Comparison of ENCODE assay signal across 7 mouse cellular contexts in genomic region chr5:21658623-21659395, GRCm38 (mm10). TPM values are rescaled to one million over a fixed set of nuclear protein-coding genes. Genes with fewer than 3 reads are reported as not detected.
DNase-seq lines count a peak whose midpoint lies in the region; ATAC-seq and TF ChIP-seq lines count a peak whose summit lies in the region.

No protein-coding gene starts in this region.

- H3K4me1 ChIP-seq in embryonic facial prominence, embryonic 10.5 days, result no peaks in the 10 kb centered on the region
- H3K4me1 ChIP-seq in heart, adult 2 months (ENCODE audit: control insufficient read depth, insufficient read depth, low read length), result peaks cover 3% of the 10 kb centered on the region; the same call in 1 of the 2 replicates
- H3K4me1 ChIP-seq in kidney, adult 2 months (ENCODE audit: control insufficient read depth, insufficient read depth, low read length), result peaks cover 10% of the 10 kb centered on the region
- no peaks in the 10 kb centered on the region for H3K4me1 ChIP-seq in limb, embryonic 12.5 days (replicated peaks)
- H3K4me1 ChIP-seq in midbrain, embryonic 16.5 days (ENCODE audit: control insufficient read depth, insufficient read depth, low read length), result no peaks in the 10 kb centered on the region; the same call in 1 of the 2 replicates
- H3K4me1 ChIP-seq in spleen, adult 2 months (ENCODE audit: control insufficient read depth, insufficient read depth, insufficient read length), result peaks cover 4% of the 10 kb centered on the region; the same call in 1 of the 2 replicates

- ATAC-seq in limb, embryonic 12.5 days (ENCODE audit: insufficient number of reproducible peaks, insufficient read depth, low FRiP score, low TSS enrichment, low read depth), result 0 out of 2 replicates have a peak, but pooled peaks have one; percentile 3
- ATAC-seq in midbrain, embryonic 16.5 days, result peak; percentile 64; the same call in 1 of the 2 replicates

- no peaks in the 10 kb centered on the region for H3K27me3 ChIP-seq in embryonic facial prominence, embryonic 10.5 days (replicated peaks; ENCODE audit: low read depth, poor library complexity, severe bottlenecking)
- H3K27me3 ChIP-seq in heart, adult 2 months (ENCODE audit: control insufficient read depth, insufficient read depth, low read length), result no peaks in the 10 kb centered on the region
- no peaks in the 10 kb centered on the region for H3K27me3 ChIP-seq in kidney, adult 2 months (replicated peaks; ENCODE audit: control insufficient read depth, insufficient read depth, low read length)
- H3K27me3 ChIP-seq in limb, embryonic 12.5 days, result no peaks in the 10 kb centered on the region
- H3K27me3 ChIP-seq in midbrain, embryonic 16.5 days (ENCODE audit: control insufficient read depth, insufficient read depth, low read depth, low read length), result no peaks in the 10 kb centered on the region
- H3K27me3 ChIP-seq in spleen, adult 2 months (ENCODE audit: control insufficient read depth, insufficient read depth, low read length), result no peaks in the 10 kb centered on the region

- peaks cover 91% of the 10 kb centered on the region for H3K36me3 ChIP-seq in embryonic facial prominence, embryonic 10.5 days (replicated peaks)
- no peaks in the 10 kb centered on the region for H3K36me3 ChIP-seq in heart, adult 2 months (ENCODE audit: control insufficient read depth, insufficient read depth, low read length)
- H3K36me3 ChIP-seq in kidney, adult 2 months (ENCODE audit: control insufficient read depth, insufficient read depth, low read length), result no peaks in the 10 kb centered on the region; the same call in 1 of the 2 replicates
- H3K36me3 ChIP-seq in limb, embryonic 12.5 days, result peaks cover 73% of the 10 kb centered on the region
- peaks cover 27% of the 10 kb centered on the region for H3K36me3 ChIP-seq in midbrain, embryonic 16.5 days (ENCODE audit: control insufficient read depth, insufficient read depth, low read length)
- peaks cover 17% of the 10 kb centered on the region for H3K36me3 ChIP-seq in spleen, adult 2 months (ENCODE audit: control insufficient read depth, insufficient read depth, low read length)

- DNase-seq in adrenal gland, adult 8-10 months, result peak; percentile 76
- peak; percentile 72 for DNase-seq in embryonic facial prominence, embryonic 10.5 days (ENCODE audit: low spot score)
- DNase-seq in heart, adult 2 months, result peak; percentile 70 to 83
- DNase-seq in kidney, adult 2 months, result peak; percentile 86
- peak; percentile 30 to 73 for DNase-seq in spleen, adult 2 months (ENCODE audit: low read depth in 1 of 2, low spot score in 2 of 2)

- WGBS in embryonic facial prominence, embryonic 10.5 days, result 62% methylated on average over 11 of the region's 11 CpGs
- WGBS in heart, adult 2 months, result 49% methylated on average over 11 of the region's 11 CpGs
- WGBS in kidney, adult 2 months, result 38% methylated on average over 11 of the region's 11 CpGs
- WGBS in limb, embryonic 12.5 days, result 46% methylated on average over 11 of the region's 11 CpGs
- 50% methylated on average over 11 of the region's 11 CpGs for WGBS in midbrain, embryonic 16.5 days
- 58% methylated on average over 11 of the region's 11 CpGs for WGBS in spleen, adult 2 months

- no peak overlapping the region for H3K9ac ChIP-seq in heart, adult 2 months (ENCODE audit: low read depth, low read length)
- no peak overlapping the region for H3K9ac ChIP-seq in limb, embryonic 12.5 days (replicated peaks)
- H3K9ac ChIP-seq in midbrain, embryonic 16.5 days (ENCODE audit: low read depth, low read length), result no peak overlapping the region

- peak; percentile 90 for TF ChIP-seq CTCF in heart, adult 2 months (IDR thresholded peaks at IDR 0.05)
- peak; percentile 88 for TF ChIP-seq CTCF in kidney, adult 2 months (conservative IDR thresholded peaks at IDR 0.05; ENCODE audit: insufficient read depth, insufficient read length, low read depth, low read length)
- peak; percentile 73; the same call in 1 of the 2 replicates for TF ChIP-seq CTCF in spleen, adult 2 months (IDR thresholded peaks at IDR 0.05; ENCODE audit: extremely low read depth, insufficient read depth, insufficient read length, insufficient replicate concordance)

- H3K9me3 ChIP-seq in embryonic facial prominence, embryonic 10.5 days, result no peaks in the 10 kb centered on the region
- no peaks in the 10 kb centered on the region for H3K9me3 ChIP-seq in limb, embryonic 12.5 days
- no peaks in the 10 kb centered on the region for H3K9me3 ChIP-seq in midbrain, embryonic 16.5 days (replicated peaks; ENCODE audit: control insufficient read depth, low read length, poor library complexity, severe bottlenecking)

- TF ChIP-seq EP300 in heart, adult 2 months (IDR thresholded peaks at IDR 0.05; ENCODE audit: insufficient read depth, low read depth, low read length), result 0 out of 2 replicates have a peak, but pooled peaks have one; percentile 11

- H3K4me3 ChIP-seq in embryonic facial prominence, embryonic 10.5 days, result no peak overlapping the region
- no peak overlapping the region for H3K4me3 ChIP-seq in heart, adult 2 months
- no peak overlapping the region for H3K4me3 ChIP-seq in kidney, adult 2 months (ENCODE audit: insufficient read depth, low read depth, low read length)
- H3K4me3 ChIP-seq in limb, embryonic 12.5 days (replicated peaks), result no peak overlapping the region
- no peak overlapping the region for H3K4me3 ChIP-seq in midbrain, embryonic 16.5 days (ENCODE audit: low read depth, low read length)
- H3K4me3 ChIP-seq in spleen, adult 2 months (ENCODE audit: extremely low read depth, insufficient read depth, insufficient read length), result no peak overlapping the region

- no peaks in the 10 kb centered on the region for H3K79me2 ChIP-seq in heart, adult 2 months (replicated peaks; ENCODE audit: control insufficient read depth, insufficient read depth, low read length)

- H3K4me2 ChIP-seq in limb, embryonic 12.5 days, result no peak overlapping the region
- no peak overlapping the region for H3K4me2 ChIP-seq in midbrain, embryonic 16.5 days (ENCODE audit: low read length)

- TF ChIP-seq POLR2A in heart, adult 2 months (IDR thresholded peaks at IDR 0.05; ENCODE audit: insufficient read depth, low read depth, low read length), result no peak
- TF ChIP-seq POLR2A in kidney, adult 2 months (IDR thresholded peaks at IDR 0.05; ENCODE audit: low read depth, low read length), result no peak
- TF ChIP-seq POLR2A in spleen, adult 2 months (IDR thresholded peaks at IDR 0.05; ENCODE audit: low read depth, low read length), result no peak

- intact Hi-C loops in heart, adult 2 months (cut with DNase I), result loop anchor here (1.0 kb wide), 1 partner anchor 76 kb away; no protein-coding TSS in a partner anchor

- no peak overlapping the region for H3K27ac ChIP-seq in embryonic facial prominence, embryonic 10.5 days (replicated peaks)
- no peak overlapping the region for H3K27ac ChIP-seq in heart, adult 2 months
- H3K27ac ChIP-seq in kidney, adult 2 months (ENCODE audit: insufficient read depth, low read depth, low read length), result no peak overlapping the region
- H3K27ac ChIP-seq in limb, embryonic 12.5 days, result no peak overlapping the region
- H3K27ac ChIP-seq in midbrain, embryonic 16.5 days (ENCODE audit: low read length), result no peak overlapping the region
- no peak overlapping the region for H3K27ac ChIP-seq in spleen, adult 2 months (ENCODE audit: insufficient read depth, low read length)

RNA-seq across cellular contexts. Expression of gene Armc10, which starts 13.2 kb away (rescaled TPM):
- 10 to 100 TPM; 21.3 to 23.2 (median 21.4) TPM for total RNA-seq in adrenal gland, adult 8-10 months (2022)
- polyA plus RNA-seq in embryonic facial prominence, embryonic 10.5 days (2016; fragmentation: Nextera tagmentation; extraction: Ambion mirVana), result 63.1 and 63.4 TPM in 2 replicates
- 1 to 10 TPM; 8.0 to 9.4 TPM for total RNA-seq in heart, adult 2 months (2021)
- polyA plus RNA-seq in heart, adult 2 months (2012; rRNA removed), result 10.8 and 12.2 TPM in 2 replicates
- polyA plus RNA-seq in kidney, adult 2 months (2012; rRNA removed), result 22.6 and 24.0 TPM in 2 replicates
- 60.9 and 62.0 TPM in 2 replicates for polyA plus RNA-seq in limb, embryonic 12.5 days (2016; fragmentation: Nextera tagmentation; extraction: Ambion mirVana)
- polyA plus RNA-seq in midbrain, embryonic 16.5 days (2015; fragmentation: Nextera tagmentation; extraction: Ambion mirVana), result 58.3 and 66.1 TPM in 2 replicates
- 49.1 and 49.6 TPM in 2 replicates for polyA plus RNA-seq in spleen, adult 2 months (2012; rRNA removed)

RNA-seq across cellular contexts. Expression of gene Fbxl13, which starts 13.4 kb away (rescaled TPM):
- under 1 TPM in 3 of 4 experiments, not detected in 1; 0.19 to 0.52 (median 0.21) TPM for total RNA-seq in adrenal gland, adult 8-10 months (2022)
- polyA plus RNA-seq in embryonic facial prominence, embryonic 10.5 days (2016; fragmentation: Nextera tagmentation; extraction: Ambion mirVana), result 0.09 and 0.28 TPM in 2 replicates
- not detected for total RNA-seq in heart, adult 2 months (2021)
- 0.35 and 0.47 TPM in 2 replicates for polyA plus RNA-seq in heart, adult 2 months (2012; rRNA removed)
- 0.05 and 0.08 TPM in 2 replicates for polyA plus RNA-seq in kidney, adult 2 months (2012; rRNA removed)
- polyA plus RNA-seq in limb, embryonic 12.5 days (2016; fragmentation: Nextera tagmentation; extraction: Ambion mirVana), result 0.13 and 0.26 TPM in 2 replicates
- polyA plus RNA-seq in midbrain, embryonic 16.5 days (2015; fragmentation: Nextera tagmentation; extraction: Ambion mirVana), result 0.25 and 0.45 TPM in 2 replicates
- polyA plus RNA-seq in spleen, adult 2 months (2012; rRNA removed), result 0.07 TPM in 1 of 2 replicates, not detected in the other

RNA-seq across cellular contexts. Expression of gene Napepld, which starts 42.4 kb away (rescaled TPM):
- total RNA-seq in adrenal gland, adult 8-10 months (2022), result 10 to 100 TPM; 43.1 to 64.5 (median 46.1) TPM
- polyA plus RNA-seq in embryonic facial prominence, embryonic 10.5 days (2016; fragmentation: Nextera tagmentation; extraction: Ambion mirVana), result 4.8 and 5.0 TPM in 2 replicates
- 1 to 10 TPM; 5.4 to 5.9 TPM for total RNA-seq in heart, adult 2 months (2021)
- 2.4 and 3.7 TPM in 2 replicates for polyA plus RNA-seq in heart, adult 2 months (2012; rRNA removed)
- polyA plus RNA-seq in kidney, adult 2 months (2012; rRNA removed), result 4.3 and 5.1 TPM in 2 replicates
- polyA plus RNA-seq in limb, embryonic 12.5 days (2016; fragmentation: Nextera tagmentation; extraction: Ambion mirVana), result 2.8 and 3.2 TPM in 2 replicates
- 2.6 and 2.7 TPM in 2 replicates for polyA plus RNA-seq in midbrain, embryonic 16.5 days (2015; fragmentation: Nextera tagmentation; extraction: Ambion mirVana)
- 0.75 and 0.80 TPM in 2 replicates for polyA plus RNA-seq in spleen, adult 2 months (2012; rRNA removed)
